Mouse (Mus musculus): ENCODE measurements around the gene Ormdl3. TPM values are rescaled to one million over a fixed set of nuclear protein-coding genes. Genes with fewer than 3 reads are reported as not detected.

Gene Ormdl3
- polyA plus RNA-seq, 1 experiment from 2014 or later = 12.4 TPM

DNA sequence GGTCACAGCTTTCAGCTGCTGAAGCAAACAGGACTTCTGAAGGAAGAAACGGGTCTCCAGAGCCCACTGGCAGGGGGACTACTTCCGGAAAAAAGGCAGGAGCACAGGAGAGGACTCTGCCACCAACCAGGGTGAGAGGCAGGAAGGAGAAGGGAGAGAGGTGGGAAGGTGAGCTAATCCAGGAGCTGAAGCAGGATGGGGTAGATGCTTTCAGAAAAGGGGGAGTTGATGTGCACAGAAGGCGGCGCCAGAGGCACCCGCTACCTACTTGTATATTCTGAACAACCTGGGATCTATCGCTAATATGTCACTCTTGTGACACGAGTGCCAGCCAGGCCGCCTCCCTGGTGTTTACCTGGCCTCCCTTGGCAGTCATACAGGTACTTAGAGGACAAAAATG is 10.8 kb upstream of the Ormdl3 start, which contains the start of gene Lrrc3c:
Gene Lrrc3c, plus strand, starts transcription at position 301 of the 400 bp plus-strand sequence.
- Histone ChIP-seq H3K79me2 (ENCODE audit: inconsistent target) (no peaks in the 10 kb centered on the region), H3K4me3 (ENCODE audit: inconsistent target) (no peak within 1 kb of the TSS), H3K36me3 (ENCODE audit: inconsistent target) (no peaks in the 10 kb centered on the region), H3K27ac (no peak within 1 kb of the TSS)
- 88% methylated on average over 8 of the region's 8 CpGs for WGBS (ENCODE audit: missing documents)

DNA sequence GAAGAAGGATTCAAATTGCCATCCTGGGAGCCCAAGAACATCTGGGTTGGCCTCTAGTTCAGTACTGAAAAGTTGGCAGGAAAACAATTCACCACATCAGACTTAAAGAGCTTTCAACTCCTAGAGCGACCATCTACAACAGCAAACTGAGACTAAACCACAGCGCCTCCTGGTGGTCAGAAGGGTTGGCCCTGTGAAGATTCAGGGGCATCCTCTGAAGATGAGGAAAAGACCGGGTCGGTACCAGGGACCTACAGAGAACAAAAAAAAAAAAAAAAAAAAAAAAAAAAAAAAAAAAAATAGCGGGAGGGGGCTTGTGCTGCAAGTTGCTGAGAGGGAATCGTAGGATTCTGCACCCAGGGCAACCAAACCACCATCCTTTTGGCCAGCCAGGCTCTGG is 10.2 kb upstream of the Ormdl3 start:
- Histone ChIP-seq H3K27ac (no peak overlapping the region), H3K79me2 (ENCODE audit: inconsistent target) (no peaks in the 10 kb centered on the region), H3K4me3 (ENCODE audit: inconsistent target) (no peak overlapping the region), H3K36me3 (ENCODE audit: inconsistent target) (no peaks in the 10 kb centered on the region)
- 15% methylated on average over 6 of the region's 6 CpGs for WGBS (ENCODE audit: missing documents)

- no peak overlapping the region for H3K4me3 ChIP-seq (ENCODE audit: inconsistent target)
- 94% methylated on average over 2 of the region's 3 CpGs for WGBS (ENCODE audit: missing documents)
- H3K36me3 ChIP-seq (ENCODE audit: inconsistent target) = no peaks in the 10 kb centered on the region
- H3K27ac ChIP-seq = no peak overlapping the region
- no peaks in the 10 kb centered on the region for H3K79me2 ChIP-seq (ENCODE audit: inconsistent target)
These were observed 8.8 kb upstream of the Ormdl3 start for GRCm38 (mm10) chr11:98595955-98596354.

GRCm38 (mm10) chr11:98595473-98595872 is 8.3 kb upstream of the Ormdl3 start:
- Histone ChIP-seq H3K36me3 (ENCODE audit: inconsistent target) (no peaks in the 10 kb centered on the region), H3K79me2 (ENCODE audit: inconsistent target) (no peaks in the 10 kb centered on the region), H3K27ac (no peak overlapping the region), H3K4me3 (ENCODE audit: inconsistent target) (no peak overlapping the region)
- WGBS (ENCODE audit: missing documents) = 71% methylated on average over 7 of the region's 10 CpGs

- Histone ChIP-seq H3K79me2 (ENCODE audit: inconsistent target) (no peaks in the 10 kb centered on the region), H3K27ac (no peak overlapping the region), H3K36me3 (ENCODE audit: inconsistent target) (no peaks in the 10 kb centered on the region), H3K4me3 (ENCODE audit: inconsistent target) (no peak overlapping the region)
- 51% methylated on average over 6 of the region's 6 CpGs for WGBS (ENCODE audit: missing documents)
These were observed 7.9 kb upstream of the Ormdl3 start for GRCm38 (mm10) chr11:98595021-98595420.

DNA sequence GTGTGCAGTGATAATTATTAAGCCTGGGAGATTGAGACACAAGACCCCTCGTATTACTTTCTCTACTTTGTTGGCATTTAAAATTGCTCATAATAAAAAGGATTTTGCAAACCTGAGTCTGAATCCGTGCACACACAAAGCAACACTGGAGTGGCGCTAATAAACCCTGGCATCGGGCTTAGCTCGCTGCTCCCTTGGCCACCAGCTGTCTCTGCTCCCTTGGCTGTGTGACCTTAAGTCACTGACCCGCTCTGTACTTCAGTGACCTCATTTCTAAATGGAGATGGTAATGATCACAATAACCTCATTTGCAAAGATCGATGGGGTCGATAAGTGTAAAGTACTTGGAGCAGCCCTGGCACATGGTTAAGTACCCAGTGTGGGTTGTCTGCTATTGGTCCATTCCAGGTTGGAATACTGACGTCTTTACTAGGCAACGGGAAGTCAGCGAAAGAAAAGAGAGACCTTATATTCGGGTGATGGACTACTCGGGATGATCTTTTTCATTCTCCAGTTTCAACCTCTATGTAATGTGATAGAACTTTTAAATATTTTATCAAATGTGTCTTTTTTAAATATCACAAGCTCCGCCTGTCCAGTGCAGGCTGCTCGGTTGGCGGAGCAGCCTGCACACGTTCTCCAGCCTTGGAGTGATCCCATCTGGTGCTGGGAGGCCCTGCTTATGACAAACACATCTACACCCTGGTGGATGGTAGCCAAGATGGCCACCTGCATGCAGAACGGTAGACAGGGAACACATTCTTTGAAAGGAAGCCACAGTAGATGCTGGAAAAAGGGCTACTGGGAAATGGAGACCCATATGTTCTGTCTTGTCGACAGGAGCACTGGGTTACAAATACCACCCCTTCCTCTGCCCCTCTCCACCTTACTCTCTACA is 3.6 kb upstream of the Ormdl3 start:
- H3K4me3 ChIP-seq (ENCODE audit: inconsistent target) = no peak overlapping the region
- H3K36me3 ChIP-seq (ENCODE audit: inconsistent target) = no peaks in the 10 kb centered on the region
- no peak overlapping the region for H3K27ac ChIP-seq
- peaks cover 10% of the 10 kb centered on the region for H3K79me2 ChIP-seq (ENCODE audit: inconsistent target)
- WGBS (ENCODE audit: missing documents) = 85% methylated on average over 19 of the region's 19 CpGs

DNA sequence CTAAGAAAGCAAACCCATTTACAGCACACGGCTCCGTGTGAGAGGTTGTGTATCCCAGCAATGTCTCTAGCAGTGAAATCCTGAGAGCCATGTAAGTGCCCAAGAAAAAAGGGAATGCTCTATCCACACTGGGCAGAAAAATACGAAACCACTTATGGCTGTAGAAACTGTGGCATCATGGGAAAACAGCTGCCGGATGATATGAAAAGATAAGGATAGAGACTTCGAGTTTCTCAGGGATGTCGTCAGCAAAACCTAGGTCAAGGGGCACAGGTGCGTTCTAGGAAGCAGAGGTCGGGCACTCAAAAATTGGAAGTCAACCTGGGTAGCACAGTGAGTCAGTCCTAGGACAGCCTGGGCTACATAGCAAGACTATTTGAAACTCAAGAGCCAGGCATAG is 2.1 kb upstream of the Ormdl3 start:
- no peak overlapping the region for H3K4me3 ChIP-seq (ENCODE audit: inconsistent target)
- H3K36me3 ChIP-seq (ENCODE audit: inconsistent target) = no peaks in the 10 kb centered on the region
- WGBS (ENCODE audit: missing documents) = 94% methylated on average over 8 of the region's 8 CpGs
- peaks cover 25% of the 10 kb centered on the region for H3K79me2 ChIP-seq (ENCODE audit: inconsistent target)
- no peak overlapping the region for H3K27ac ChIP-seq

- Histone ChIP-seq H3K36me3 (ENCODE audit: inconsistent target) (no peaks in the 10 kb centered on the region), H3K79me2 (ENCODE audit: inconsistent target) (peaks cover 27% of the 10 kb centered on the region), H3K4me3 (ENCODE audit: inconsistent target) (no peak overlapping the region), H3K27ac (no peak overlapping the region)
- WGBS (ENCODE audit: missing documents) = 54% methylated on average over 6 of the region's 6 CpGs
These were observed 1.7 kb upstream of the Ormdl3 start for GRCm38 (mm10) chr11:98588833-98589281.

DNA sequence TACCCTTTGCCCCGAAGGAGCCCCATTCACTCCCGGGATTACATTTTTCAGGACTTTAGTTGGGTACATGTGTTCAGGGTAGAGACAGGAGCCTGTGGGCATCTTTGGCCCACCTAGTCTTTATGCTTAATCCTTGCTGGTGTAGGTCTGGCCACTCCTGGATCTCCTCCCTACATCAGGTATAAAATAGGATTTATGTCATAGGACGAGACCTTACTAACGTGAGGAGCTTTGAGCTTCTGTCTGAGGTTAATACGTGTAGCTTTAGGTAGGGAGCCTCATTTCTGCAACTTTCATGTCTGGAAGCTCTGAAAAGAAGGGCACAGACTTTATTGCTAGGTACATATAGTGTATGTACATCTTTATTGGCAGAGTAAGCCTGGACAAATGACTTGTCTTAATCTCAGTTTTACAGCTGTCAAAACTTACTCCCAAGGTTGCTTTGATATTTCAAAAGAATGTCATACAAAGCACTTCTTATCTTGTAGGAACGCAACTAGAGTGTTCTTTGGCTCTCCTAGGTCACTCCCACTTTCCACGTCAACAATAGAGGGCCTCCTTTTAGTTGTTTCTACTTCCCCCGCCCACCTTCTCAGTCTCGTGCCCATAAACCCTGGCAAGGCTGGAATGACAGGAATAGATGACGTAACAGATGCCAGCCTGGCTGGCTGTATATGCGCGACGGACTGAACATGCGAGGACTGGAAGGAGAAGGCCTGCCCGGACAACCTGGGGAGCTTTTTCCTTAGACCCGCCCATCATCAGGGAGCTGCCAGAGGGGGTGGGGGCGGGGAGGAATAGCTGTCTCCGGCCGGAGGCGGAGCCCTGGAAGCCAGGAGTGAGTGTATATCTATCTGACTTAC is 747 bp upstream of the Ormdl3 start:
- Histone ChIP-seq H3K79me2 (ENCODE audit: inconsistent target) (peaks cover 27% of the 10 kb centered on the region), H3K27ac (peak overlapping the region; percentile 35), H3K4me3 (ENCODE audit: inconsistent target) (peak overlapping the region; percentile 89), H3K36me3 (ENCODE audit: inconsistent target) (peaks cover 6% of the 10 kb centered on the region; the same call in 1 of the 2 replicates)
- 20% methylated on average over 20 of the region's 20 CpGs for WGBS (ENCODE audit: missing documents)

DNA sequence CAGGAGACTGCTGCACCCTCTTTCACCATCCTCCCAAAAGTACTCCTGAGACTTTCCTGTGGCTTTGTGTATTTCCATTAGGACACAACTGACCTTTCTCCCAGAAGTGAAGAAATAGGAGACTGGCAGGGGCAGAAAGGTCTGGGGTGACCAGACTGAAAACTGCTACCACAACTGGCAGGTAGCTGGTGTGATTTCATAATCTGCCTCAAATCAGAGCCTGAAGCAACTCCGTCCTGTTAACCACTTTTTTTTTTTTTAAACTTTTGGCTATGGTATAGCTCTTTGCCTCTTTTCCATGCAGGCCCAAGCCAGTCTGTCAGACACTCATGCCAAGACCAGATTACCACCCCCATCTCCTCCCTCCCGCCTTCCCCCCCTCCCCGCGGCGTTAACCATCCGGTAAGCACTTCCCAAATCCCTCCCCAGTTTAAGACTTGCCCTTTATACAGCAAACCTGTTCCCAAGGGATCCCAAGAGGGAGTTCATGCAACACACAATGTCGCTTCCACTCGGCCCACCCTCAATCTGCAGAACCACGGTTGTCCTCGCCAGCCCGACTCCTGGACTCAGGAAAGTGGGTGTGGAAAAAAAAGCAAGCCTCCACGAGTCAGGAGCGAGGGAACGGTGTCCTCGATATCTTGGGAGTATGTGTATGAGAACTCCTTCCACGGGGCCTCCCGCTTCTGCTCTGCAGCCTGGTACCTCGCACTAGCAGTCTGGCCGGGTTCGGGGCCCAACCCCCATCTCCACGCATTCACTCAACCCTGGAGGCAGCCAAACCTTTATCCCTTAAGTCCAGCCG is 879 bp downstream of the Ormdl3 start:
- peak overlapping the region; percentile 21; the same call in 1 of the 2 replicates for H3K27ac ChIP-seq
- H3K36me3 ChIP-seq (ENCODE audit: inconsistent target) = peaks cover 15% of the 10 kb centered on the region; the same call in 1 of the 2 replicates

DNA sequence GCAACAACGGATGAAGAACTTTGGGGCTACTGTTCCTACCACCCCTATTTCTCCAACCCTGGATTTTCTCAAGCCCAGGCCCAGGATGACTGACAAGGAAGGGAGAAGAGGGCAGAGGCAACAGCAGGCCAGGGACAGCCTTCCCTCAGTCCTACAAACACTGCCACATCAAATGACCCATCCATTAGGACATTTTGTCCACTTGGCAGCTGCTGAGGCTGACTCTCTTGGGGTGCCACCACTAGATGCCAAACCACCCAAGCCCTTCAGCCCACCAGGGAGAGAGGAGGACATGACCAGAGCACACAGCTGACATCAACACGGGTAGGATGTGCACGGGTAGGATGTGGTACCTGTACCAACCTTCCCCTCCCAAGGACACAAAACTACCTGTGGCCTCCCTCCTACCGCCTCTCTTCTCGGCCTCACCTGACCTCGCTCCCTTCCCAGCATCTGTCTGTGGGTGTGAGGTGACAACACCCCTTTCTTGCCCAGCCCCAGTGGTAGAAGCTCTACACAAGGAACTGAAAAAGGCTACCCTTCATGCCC is 2.5 kb downstream of the Ormdl3 start:
- WGBS (ENCODE audit: missing documents) = 85% methylated on average over 6 of the region's 6 CpGs
- H3K27ac ChIP-seq = no peak overlapping the region
- no peak overlapping the region for H3K4me3 ChIP-seq (ENCODE audit: inconsistent target)
- H3K79me2 ChIP-seq (ENCODE audit: inconsistent target) = peaks cover 27% of the 10 kb centered on the region
- peaks cover 15% of the 10 kb centered on the region; the same call in 1 of the 2 replicates for H3K36me3 ChIP-seq (ENCODE audit: inconsistent target)

More for the DNA sequence above, 879 bp downstream of the Ormdl3 start:
- Histone ChIP-seq H3K4me3 (ENCODE audit: inconsistent target) (peak overlapping the region; percentile 89), H3K79me2 (ENCODE audit: inconsistent target) (peaks cover 27% of the 10 kb centered on the region)
- 2% methylated on average over 21 of the region's 22 CpGs for WGBS (ENCODE audit: missing documents)

DNA sequence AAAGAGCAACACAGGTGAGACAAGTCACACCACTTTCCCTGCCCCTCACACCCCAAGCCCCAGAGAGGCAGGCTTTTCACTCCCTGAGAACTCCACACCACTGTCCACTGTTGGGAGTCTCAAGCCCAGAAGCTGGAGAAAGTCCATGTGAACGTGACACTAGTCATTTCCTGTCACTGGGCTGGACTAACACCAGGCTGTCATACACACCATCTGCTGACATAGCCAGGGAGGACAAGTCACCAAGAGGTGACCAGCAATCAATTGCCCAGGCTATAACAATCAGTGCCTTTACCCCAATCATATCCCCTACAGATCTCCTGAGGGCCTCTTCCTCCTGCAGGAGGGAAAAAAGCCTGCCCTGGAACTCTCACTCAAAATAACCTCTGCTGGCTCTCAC is 3.0 kb downstream of the Ormdl3 start:
- peaks cover 15% of the 10 kb centered on the region; the same call in 1 of the 2 replicates for H3K36me3 ChIP-seq (ENCODE audit: inconsistent target)

GRCm38 (mm10) chr11:98583571-98583970 is 3.6 kb downstream of the Ormdl3 start:
- 33% methylated on average over 2 of the region's 3 CpGs for WGBS (ENCODE audit: missing documents)

More for the DNA sequence above, 3.0 kb downstream of the Ormdl3 start:
- no peak overlapping the region for H3K27ac ChIP-seq
- WGBS (ENCODE audit: missing documents) = 31% methylated on average over 1 of the region's 1 CpGs
- peaks cover 27% of the 10 kb centered on the region for H3K79me2 ChIP-seq (ENCODE audit: inconsistent target)
- H3K4me3 ChIP-seq (ENCODE audit: inconsistent target) = no peak overlapping the region

GRCm38 (mm10) chr11:98583265-98583552 is 4.0 kb downstream of the Ormdl3 start:
- Histone ChIP-seq H3K27ac (no peak overlapping the region), H3K79me2 (ENCODE audit: inconsistent target) (peaks cover 27% of the 10 kb centered on the region), H3K36me3 (ENCODE audit: inconsistent target) (peaks cover 15% of the 10 kb centered on the region; the same call in 1 of the 2 replicates), H3K4me3 (ENCODE audit: inconsistent target) (no peak overlapping the region)
- 93% methylated on average over 3 of the region's 3 CpGs for WGBS (ENCODE audit: missing documents)

More at GRCm38 (mm10) chr11:98583571-98583970, 3.6 kb downstream of the Ormdl3 start:
- H3K36me3 ChIP-seq (ENCODE audit: inconsistent target) = peaks cover 15% of the 10 kb centered on the region; the same call in 1 of the 2 replicates
- H3K4me3 ChIP-seq (ENCODE audit: inconsistent target) = no peak overlapping the region
- H3K27ac ChIP-seq = no peak overlapping the region
- H3K79me2 ChIP-seq (ENCODE audit: inconsistent target) = peaks cover 27% of the 10 kb centered on the region
